Mouse (Mus musculus): ENCODE data around the gene Ptbp2. TPM values are rescaled to one million over a fixed set of nuclear protein-coding genes. Genes with fewer than 3 reads are reported as not detected.

Ptbp2 gene
- total and polyA plus RNA-seq, 3 experiments = 4.6 to 33.4 (median 24.3) TPM

- no peak for DNase-seq
Measured at GRCm38 (mm10) chr3:119684741-119685140, 99.5 kb downstream of the Ptbp2 start.

Small RNA genes within 50 kb of the gene (microRNA-seq; reads per million reads assigned to microRNA genes)
- gene Gm24744 = 0 reads per million in 2 experiments

Measured in adrenal gland, adult 2 months (tissue).